Mouse (Mus musculus): Measurements from ENCODE around the gene Rac1. TPM values are rescaled to one million over a fixed set of nuclear protein-coding genes. Genes with fewer than 3 reads are reported as not detected.
A peak's percentile ranks its signal among the peaks of the same experiment; 100 is the strongest.
"Not testable (repeated sequence)": the region's sequence is repeated elsewhere in the genome, so short reads cannot be mapped to it uniquely, and the experiment has no call there.

The Rac1 gene
- polyA plus RNA-seq, 2 experiments, result 115 to 146 TPM

DNA sequence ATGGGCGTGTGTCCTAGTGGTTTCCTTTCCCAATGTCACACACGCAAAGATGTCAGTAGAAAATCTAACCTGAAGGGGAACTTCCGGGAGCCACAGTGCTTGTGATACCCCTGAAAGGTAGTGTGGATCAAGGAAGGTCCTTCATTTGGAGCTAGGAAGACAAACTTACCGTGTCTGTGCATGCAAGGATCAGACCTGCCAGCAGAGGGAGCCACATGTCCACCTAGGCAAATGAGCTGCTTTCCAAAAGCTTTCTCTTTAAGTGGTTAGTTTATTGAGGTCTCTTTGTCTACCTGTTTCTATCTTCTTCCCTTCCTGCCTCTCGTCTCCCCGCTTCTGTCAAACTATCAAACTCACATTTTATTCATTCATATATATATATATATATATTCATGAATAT is 40.0 kb upstream of the Rac1 start:
- peak; percentile 49 for ATAC-seq (ENCODE audit: insufficient read depth)
- H3K4me2 ChIP-seq (ENCODE audit: low read depth), result peak overlapping the region; percentile 67

GRCm38 (mm10) chr5:143567258-143567670 is 39.4 kb upstream of the Rac1 start:
- WGBS (ENCODE audit: insufficient replicate concordance), result 24% methylated on average over 5 of the region's 5 CpGs
- Histone ChIP-seq H3K9me3 (ENCODE audit: control insufficient read depth, low read length) (no peaks in the 10 kb centered on the region), H3K27me3 (ENCODE audit: control insufficient read depth, insufficient read depth, low read length) (no peaks in the 10 kb centered on the region), H3K4me3 (ENCODE audit: insufficient read depth in 1 of 2, low read depth in 2 of 2, low read length in 2 of 2) (peak overlapping the region; percentile 14 to 26; a peak in 2 of 4 replicates), H3K4me1 (replicated peaks; ENCODE audit: control insufficient read depth in 2 of 2, insufficient read depth in 2 of 2, low read length in 1 of 2) (peaks cover 14 to 18% of the 10 kb centered on the region in 2 experiments), H3K9ac (replicated peaks) (peak overlapping the region; percentile 46), H3K4me2 (ENCODE audit: low read depth) (peak overlapping the region; percentile 67), H3K36me3 (replicated peaks; ENCODE audit: control insufficient read depth, insufficient read depth, low read depth) (peaks cover 5% of the 10 kb centered on the region), H3K27ac (peak overlapping the region; percentile 99)
- TF ChIP-seq EP300 (IDR thresholded peaks at IDR 0.05; ENCODE audit: low read depth) (peak; percentile 81), CTCF (IDR thresholded peaks at IDR 0.05; ENCODE audit: low read depth) (no peak)
- DNase-seq (ENCODE audit: low read depth in 3 of 3, low spot score in 3 of 3) (peak; percentile 82 to 86 (median 84)), ATAC-seq (ENCODE audit: insufficient read depth) (peak; percentile 87)

More for the DNA sequence above, 40.0 kb upstream of the Rac1 start:
- no peaks in the 10 kb centered on the region for H3K27me3 ChIP-seq (ENCODE audit: control insufficient read depth, insufficient read depth, low read length)
- WGBS (ENCODE audit: insufficient replicate concordance), result 6% methylated on average over 6 of the region's 6 CpGs
- no peaks in the 10 kb centered on the region for H3K9me3 ChIP-seq (ENCODE audit: control insufficient read depth, low read length)
- H3K27ac ChIP-seq, result peak overlapping the region; percentile 99
- TF ChIP-seq CTCF (IDR thresholded peaks at IDR 0.05; ENCODE audit: low read depth) (peak; percentile 98), EP300 (IDR thresholded peaks at IDR 0.05; ENCODE audit: low read depth) (no peak)
- peak; percentile 83 to 85 (median 85) for DNase-seq (ENCODE audit: low read depth in 3 of 3, low spot score in 3 of 3)
- H3K4me1 ChIP-seq (replicated peaks; ENCODE audit: control insufficient read depth in 2 of 2, insufficient read depth in 2 of 2, low read length in 1 of 2), result peaks cover 11 to 14% of the 10 kb centered on the region in 2 experiments
- H3K4me3 ChIP-seq (ENCODE audit: insufficient read depth in 1 of 2, low read depth in 2 of 2, low read length in 2 of 2), result no peak overlapping the region; a peak in 1 of 4 replicates
- H3K36me3 ChIP-seq (replicated peaks; ENCODE audit: control insufficient read depth, insufficient read depth, low read depth), result peaks cover 5% of the 10 kb centered on the region
- H3K9ac ChIP-seq (replicated peaks), result peak overlapping the region; percentile 46

GRCm38 (mm10) chr5:143566804-143567203 is 39.0 kb upstream of the Rac1 start:
- peak; percentile 9; the same call in 1 of the 2 replicates for ATAC-seq (ENCODE audit: insufficient read depth)
- Histone ChIP-seq H3K27ac (peak overlapping the region; percentile 99), H3K4me2 (ENCODE audit: low read depth) (peak overlapping the region; percentile 67; the same call in 1 of the 2 replicates), H3K4me1 (replicated peaks; ENCODE audit: control insufficient read depth in 2 of 2, insufficient read depth in 2 of 2, low read length in 1 of 2) (peaks cover 18 to 23% of the 10 kb centered on the region in 2 experiments)
- not testable (repeated sequence) for H3K4me3 ChIP-seq (ENCODE audit: insufficient read depth in 1 of 2, low read depth in 2 of 2, low read length in 2 of 2); H3K9me3 ChIP-seq (ENCODE audit: control insufficient read depth, low read length); H3K9ac ChIP-seq (replicated peaks); H3K27me3 ChIP-seq (ENCODE audit: control insufficient read depth, insufficient read depth, low read length); DNase-seq (ENCODE audit: low read depth in 3 of 3, low spot score in 3 of 3); H3K36me3 ChIP-seq (replicated peaks; ENCODE audit: control insufficient read depth, insufficient read depth, low read depth)
- 56% methylated on average over 6 of the region's 6 CpGs for WGBS (ENCODE audit: insufficient replicate concordance)

DNA sequence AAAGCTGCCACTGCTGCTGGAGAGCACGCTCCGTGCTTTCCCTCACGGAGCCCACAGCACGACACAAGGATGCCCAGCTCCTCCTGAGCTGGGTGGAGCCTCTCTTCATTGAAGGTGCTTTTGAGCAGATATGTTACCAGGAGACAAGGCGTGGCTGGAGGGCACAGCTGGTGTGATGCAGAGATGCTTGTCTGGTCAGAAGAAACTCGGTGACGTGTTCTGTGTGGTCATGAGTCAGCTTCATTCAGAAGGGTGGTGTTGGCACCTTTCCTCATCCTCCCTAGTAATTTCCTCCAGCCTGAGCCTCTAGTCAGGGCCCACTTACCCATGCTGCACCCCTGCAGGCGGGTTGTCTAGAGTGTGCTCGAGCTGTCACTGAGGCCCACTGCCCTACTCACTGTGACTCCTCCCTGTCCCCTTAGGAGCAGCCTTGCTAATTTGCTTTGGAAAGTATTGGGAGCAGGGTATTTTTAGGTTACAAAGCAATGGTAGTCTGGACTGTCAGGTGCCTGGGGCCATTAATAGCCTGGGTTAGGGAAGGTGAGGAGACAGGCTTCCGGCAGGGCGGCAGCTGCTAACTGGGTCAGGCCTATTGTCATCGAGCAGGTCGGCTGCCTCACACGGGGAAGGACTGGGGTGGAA is 33.8 kb upstream of the Rac1 start:
- Histone ChIP-seq H3K27ac (peak overlapping the region; percentile 93), H3K27me3 (ENCODE audit: control insufficient read depth, insufficient read depth, low read length) (no peaks in the 10 kb centered on the region), H3K4me2 (ENCODE audit: low read depth) (peak overlapping the region; percentile 63), H3K9ac (replicated peaks) (peak overlapping the region; percentile 62), H3K36me3 (replicated peaks; ENCODE audit: control insufficient read depth, insufficient read depth, low read depth) (peaks cover 5% of the 10 kb centered on the region), H3K4me1 (replicated peaks; ENCODE audit: control insufficient read depth in 2 of 2, insufficient read depth in 2 of 2, low read length in 1 of 2) (peaks cover 31 to 33% of the 10 kb centered on the region in 2 experiments), H3K9me3 (ENCODE audit: control insufficient read depth, low read length) (no peaks in the 10 kb centered on the region), H3K4me3 (ENCODE audit: insufficient read depth in 1 of 2, low read depth in 2 of 2, low read length in 2 of 2) (peak overlapping the region in 1 of 2 experiments; percentile 12; a peak in 1 of 4 replicates)
- TF ChIP-seq EP300 (IDR thresholded peaks at IDR 0.05; ENCODE audit: low read depth), result peak; percentile 82
- TF ChIP-seq CTCF (IDR thresholded peaks at IDR 0.05; ENCODE audit: low read depth), result no peak
- ATAC-seq (ENCODE audit: insufficient read depth) (peak; percentile 96), DNase-seq (ENCODE audit: low read depth in 3 of 3, low spot score in 3 of 3) (peak; percentile 91 to 94 (median 92))
- WGBS (ENCODE audit: insufficient replicate concordance), result 56% methylated on average over 14 of the region's 14 CpGs

- DNase-seq (ENCODE audit: low read depth in 3 of 3, low spot score in 3 of 3) (no peak), ATAC-seq (ENCODE audit: insufficient read depth) (peak; percentile 52; the same call in 1 of the 2 replicates)
- H3K27ac ChIP-seq, result peak overlapping the region; percentile 93
- peak overlapping the region in 1 of 2 experiments; percentile 12; a peak in 2 of 4 replicates for H3K4me3 ChIP-seq (ENCODE audit: insufficient read depth in 1 of 2, low read depth in 2 of 2, low read length in 2 of 2)
- H3K4me1 ChIP-seq (replicated peaks; ENCODE audit: control insufficient read depth in 2 of 2, insufficient read depth in 2 of 2, low read length in 1 of 2), result peaks cover 27 to 30% of the 10 kb centered on the region in 2 experiments
- H3K9me3 ChIP-seq (ENCODE audit: control insufficient read depth, low read length), result no peaks in the 10 kb centered on the region
- H3K9ac ChIP-seq (replicated peaks), result peak overlapping the region; percentile 62
- 92% methylated on average over 4 of the region's 4 CpGs for WGBS (ENCODE audit: insufficient replicate concordance)
- H3K36me3 ChIP-seq (replicated peaks; ENCODE audit: control insufficient read depth, insufficient read depth, low read depth), result peaks cover 5% of the 10 kb centered on the region
- no peaks in the 10 kb centered on the region for H3K27me3 ChIP-seq (ENCODE audit: control insufficient read depth, insufficient read depth, low read length)
- no peak for TF ChIP-seq EP300 (IDR thresholded peaks at IDR 0.05; ENCODE audit: low read depth)
- peak overlapping the region; percentile 63 for H3K4me2 ChIP-seq (ENCODE audit: low read depth)
Measured at GRCm38 (mm10) chr5:143561009-143561408, 33.2 kb upstream of the Rac1 start.
